Mouse (Mus musculus): ENCODE measurements at regions not wholly inside any gene's neighbourhood (a gene's known extent, or its start where the extent isn't known, plus 50 kb on each side); places are given as distances from the start of the nearest gene placed in this dataset.

DNA sequence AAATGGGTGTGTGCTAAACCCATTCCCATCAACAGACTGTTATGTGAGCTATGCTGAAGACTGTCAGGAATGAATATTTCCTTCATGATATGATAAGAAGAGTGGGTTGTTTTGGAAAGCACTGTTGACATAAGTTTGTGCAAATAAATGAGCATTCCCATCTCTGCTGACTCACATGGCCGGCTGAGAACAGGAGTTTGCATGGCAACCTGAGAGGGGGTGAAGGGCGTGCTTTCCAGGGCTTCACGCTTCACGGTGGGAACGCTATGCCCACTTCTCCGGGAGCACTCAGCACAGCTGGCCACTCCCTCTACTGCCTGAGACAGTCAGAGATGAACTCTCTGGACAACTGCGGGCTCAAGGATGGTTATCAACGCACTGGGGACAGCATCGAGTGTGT lies 348.9 kb upstream of the Slc24a5 start:
- no peak for DNase-seq

- DNase-seq = peak; percentile 18
These were observed 348.0 kb upstream of the Slc24a5 start for GRCm38 (mm10) chr2:124719820-124720478.

- no peak for DNase-seq
These were observed 347.1 kb upstream of the Slc24a5 start for GRCm38 (mm10) chr2:124720593-124721445.

- DNase-seq = no peak
These were observed 343.8 kb upstream of the Slc24a5 start for GRCm38 (mm10) chr2:124724171-124724570.

GRCm38 (mm10) chr2:124724827-124725480 lies 343.0 kb upstream of the Slc24a5 start:
- DNase-seq = no peak

DNA sequence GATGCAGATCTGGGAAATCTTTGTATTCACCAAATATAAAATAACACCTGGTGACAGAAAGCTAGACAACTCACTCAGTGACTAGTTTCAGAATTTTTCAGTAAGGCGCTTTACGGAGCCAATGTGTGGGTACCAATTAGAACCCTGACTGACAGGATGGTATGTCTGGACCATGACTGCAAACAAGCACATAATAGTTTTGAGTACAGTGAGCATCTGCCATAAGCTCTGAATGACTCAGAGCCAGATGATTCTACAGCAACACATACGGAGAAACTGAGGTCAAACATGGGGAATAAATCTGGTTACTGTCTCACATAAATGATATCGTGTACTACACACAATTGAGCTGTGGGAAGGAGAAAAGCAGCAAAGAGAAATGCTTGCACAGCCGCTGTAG lies 339.9 kb upstream of the Slc24a5 start:
- DNase-seq = no peak

GRCm38 (mm10) chr2:124732593-124732992 lies 335.3 kb upstream of the Slc24a5 start:
- DNase-seq = no peak

DNA sequence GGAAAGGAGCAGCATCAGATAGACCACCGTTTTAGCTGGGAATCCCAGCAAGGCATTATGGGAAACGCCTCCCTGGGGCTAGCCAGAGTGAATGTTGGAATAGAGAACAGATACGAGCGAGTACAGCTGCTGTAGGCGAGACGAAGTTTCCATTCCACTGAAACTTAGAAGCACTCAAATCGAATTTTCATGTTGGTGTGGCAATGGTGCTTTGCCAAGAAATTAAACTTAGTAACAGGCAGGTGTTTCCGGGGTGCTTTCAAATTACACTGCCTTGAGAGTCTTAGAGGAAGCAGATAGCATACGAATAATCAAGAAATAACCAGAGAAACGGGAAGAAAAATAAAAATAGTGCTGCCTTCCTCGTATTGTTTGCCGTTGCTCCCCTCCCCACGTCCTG lies 327.1 kb upstream of the Slc24a5 start:
- DNase-seq = no peak

DNA sequence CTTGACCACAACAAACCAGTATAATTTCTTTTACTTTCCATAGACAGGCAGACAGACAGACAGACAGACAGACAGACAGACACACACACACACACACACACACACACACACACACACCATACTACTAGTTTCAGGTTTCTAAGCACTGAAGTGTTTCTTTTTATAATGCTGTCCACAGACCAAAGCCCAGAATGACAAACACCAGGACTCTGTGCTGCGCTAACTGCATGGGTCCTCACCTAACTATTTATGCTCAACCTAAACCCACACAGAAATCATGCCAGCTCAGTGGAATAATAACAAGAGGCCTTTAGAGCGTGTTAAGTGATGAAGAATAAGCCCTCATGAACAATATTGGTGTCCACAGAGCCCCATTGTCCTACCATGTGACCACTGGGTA lies 325.0 kb upstream of the Slc24a5 start:
- no peak for DNase-seq

GRCm38 (mm10) chr2:124745045-124745444 lies 322.9 kb upstream of the Slc24a5 start:
- DNase-seq = no peak

DNA sequence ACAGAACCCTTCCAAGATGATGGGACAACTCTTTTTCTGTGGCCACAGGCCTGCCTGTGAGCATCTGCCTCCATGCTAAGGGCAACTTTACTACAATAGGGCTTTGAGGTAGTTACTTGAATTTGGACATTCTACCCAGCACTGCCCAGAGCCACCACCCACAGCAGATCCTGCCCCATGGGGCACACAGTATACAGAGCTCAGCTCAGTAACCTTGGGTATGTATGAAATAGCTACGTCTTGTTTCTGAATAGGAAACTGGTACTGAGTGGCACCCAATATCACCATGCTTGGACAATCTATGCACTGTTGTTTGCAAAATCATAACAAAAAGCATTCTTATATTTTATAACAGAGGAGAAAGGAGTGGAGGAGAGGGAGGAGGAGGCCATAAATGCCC lies 320.8 kb upstream of the Slc24a5 start:
- no peak for DNase-seq

DNA sequence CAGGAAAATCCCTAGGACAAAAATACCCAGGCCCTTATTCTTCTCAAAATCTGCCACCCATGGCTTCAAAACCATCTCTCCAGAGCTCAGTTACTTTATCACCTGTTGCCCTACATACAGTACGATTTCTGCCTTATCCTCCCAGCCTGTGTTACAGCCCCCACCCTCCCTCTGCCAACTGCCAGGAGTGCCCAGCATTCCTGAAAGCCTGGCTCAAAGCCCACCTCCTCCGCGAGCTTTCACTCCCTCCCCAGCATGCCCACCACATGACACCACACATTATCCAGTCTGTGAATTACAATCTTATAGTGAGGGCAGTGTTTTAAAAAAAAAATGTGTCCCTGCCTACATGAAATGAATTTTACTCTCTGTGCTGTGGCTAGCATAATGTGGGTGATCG lies 320.3 kb upstream of the Slc24a5 start:
- DNase-seq = no peak

- DNase-seq = no peak
These were observed 316.1 kb upstream of the Slc24a5 start for GRCm38 (mm10) chr2:124751832-124752231.

DNA sequence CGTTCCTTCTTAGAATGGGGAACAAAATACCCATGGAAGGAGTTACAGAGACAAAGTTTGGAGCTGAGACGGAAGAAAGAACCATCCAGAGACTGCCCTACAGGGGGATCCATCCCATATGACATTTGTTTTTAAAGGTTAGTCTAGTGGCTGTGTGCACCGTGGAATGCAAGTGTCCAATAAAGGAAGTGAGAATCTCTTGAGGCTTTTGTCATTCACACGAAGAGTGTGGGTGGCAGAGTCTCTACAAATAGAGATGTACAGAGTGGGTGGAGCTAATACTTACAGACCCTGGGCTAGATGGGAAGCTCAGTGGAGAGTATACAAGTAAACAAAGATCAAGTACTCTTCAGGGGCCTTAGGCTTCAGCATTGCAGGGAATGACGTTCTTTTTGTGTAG lies 314.2 kb upstream of the Slc24a5 start:
- DNase-seq = no peak

DNA sequence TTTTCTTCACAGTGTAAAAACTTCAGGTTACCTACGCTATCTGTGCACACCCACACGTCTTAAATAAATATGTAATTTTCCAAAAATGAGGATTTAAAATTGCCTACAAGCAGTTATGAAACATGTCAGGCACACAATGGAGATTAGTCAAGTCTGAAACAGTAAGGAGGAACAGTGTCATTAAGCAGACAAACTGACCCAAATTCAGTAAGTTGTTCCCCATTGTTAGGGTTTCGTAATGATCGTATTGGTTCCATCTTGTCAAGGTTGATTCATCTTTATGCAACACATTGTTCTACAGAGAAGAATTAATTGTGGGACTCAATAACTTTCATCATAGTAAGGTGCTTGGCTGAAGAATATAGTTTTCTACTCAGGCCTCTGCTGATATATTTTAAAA lies 312.7 kb upstream of the Slc24a5 start:
- no peak for DNase-seq

GRCm38 (mm10) chr2:124758992-124759391 lies 308.9 kb upstream of the Slc24a5 start:
- no peak for DNase-seq

- no peak for DNase-seq
These were observed 304.3 kb upstream of the Slc24a5 start for GRCm38 (mm10) chr2:124763650-124764049.

- DNase-seq = no peak
These were observed 303.6 kb upstream of the Slc24a5 start for GRCm38 (mm10) chr2:124764186-124764910.

DNA sequence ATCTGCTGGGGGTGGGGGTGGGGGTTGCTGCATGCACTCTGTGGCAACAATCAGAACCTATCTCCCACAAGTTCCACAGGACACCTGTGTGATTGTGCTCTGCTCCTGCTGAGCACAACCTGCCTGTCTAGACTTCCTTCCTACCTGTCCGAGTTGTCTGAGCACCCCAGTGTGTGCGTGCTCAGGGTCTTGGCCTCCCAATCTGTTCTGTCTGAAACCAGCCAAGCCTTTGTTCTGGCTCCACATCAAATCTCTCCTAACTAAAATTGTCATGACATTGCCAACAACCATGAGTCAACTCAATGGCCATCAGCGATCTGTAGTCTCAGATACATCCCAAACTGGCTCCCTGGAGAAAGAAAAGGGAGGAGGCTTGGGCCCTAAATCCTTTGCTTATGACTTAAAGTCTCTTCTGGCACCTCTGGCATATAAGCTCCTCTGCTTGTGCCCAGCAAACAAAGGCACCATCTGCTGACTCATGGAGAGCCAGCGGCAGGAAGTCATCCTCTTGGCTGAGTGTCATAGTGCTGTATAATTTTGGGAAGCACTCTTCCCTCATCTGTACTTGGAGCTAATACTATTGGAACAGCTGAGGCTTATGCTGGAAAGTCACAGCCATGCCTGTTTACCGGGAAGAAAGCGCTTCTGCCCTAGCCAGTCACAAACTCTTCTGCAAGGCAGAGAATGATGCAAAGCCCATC lies 298.5 kb upstream of the Slc24a5 start:
- no peak for DNase-seq

DNA sequence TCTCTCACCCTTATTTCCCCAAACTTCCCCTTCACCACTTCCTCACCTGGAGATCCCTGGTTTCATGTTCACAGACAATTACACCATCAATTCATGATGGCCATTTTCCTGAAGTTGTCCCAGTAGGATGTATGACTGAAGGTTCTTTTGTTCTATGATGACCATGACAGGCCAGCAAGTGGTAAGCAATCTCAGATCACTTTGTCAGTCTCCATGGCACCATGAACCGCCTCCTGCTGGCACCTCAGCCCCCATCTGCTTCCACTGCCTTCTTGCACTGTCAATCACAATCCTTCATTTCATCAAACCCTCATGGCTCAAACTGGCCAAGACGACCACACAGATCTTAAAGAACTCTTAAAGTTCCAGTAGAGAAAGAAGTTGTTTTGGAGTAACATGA lies 297.9 kb upstream of the Slc24a5 start:
- no peak for DNase-seq

DNA sequence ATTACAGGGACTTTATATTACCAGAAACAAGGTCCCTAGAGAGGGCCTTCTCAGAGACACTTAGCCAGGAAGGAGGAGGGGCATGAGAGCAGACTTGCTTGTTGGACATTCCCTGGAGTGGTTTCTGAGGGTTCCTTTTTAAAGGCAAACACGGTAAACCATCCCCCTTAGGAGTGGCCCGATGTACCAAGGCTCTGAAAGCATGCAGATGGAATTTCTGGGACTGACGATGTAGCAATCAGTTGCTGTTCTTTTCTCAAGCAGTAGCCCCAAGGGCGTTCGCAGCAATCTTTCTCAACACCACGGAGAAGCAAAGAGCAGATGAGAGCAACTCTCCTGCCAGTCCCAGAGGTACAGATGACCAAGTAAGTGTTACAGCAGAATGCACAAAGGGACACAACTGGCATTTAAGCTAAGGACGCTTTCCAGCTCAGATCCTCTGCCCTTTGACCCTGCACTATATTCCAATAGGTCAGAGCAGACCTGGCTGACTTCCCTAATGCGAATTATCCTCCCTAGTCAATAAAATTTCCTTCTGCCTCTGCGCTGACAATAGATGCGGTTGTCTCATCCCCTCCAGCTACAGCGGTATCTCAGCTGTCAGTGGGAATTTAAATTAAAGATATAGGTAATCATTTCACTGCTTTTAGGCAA lies 295.7 kb upstream of the Slc24a5 start:
- peak; percentile 44 for DNase-seq
